Mouse (Mus musculus) embryonic facial prominence, embryonic 10.5 days (tissue): ENCODE measurements around the gene Phyhipl. TPM values are rescaled to one million over a fixed set of nuclear protein-coding genes. Genes with fewer than 3 reads are reported as not detected.

Source experiments
- DNase-seq: peaks from one replicate; pipeline ENCODE4 v3.0.0-alpha.2; 2017; ENCODE audit warnings: low spot score
- H3K27ac ChIP-seq: fragments of 300-500 bp; sonication (generic); replicated peaks from 2 replicates; pipeline ENCODE4 v1.5.1; 2016; ENCODE audit warnings: mild to moderate bottlenecking
- H3K27me3 ChIP-seq: fragments of 300-500 bp; sonication (generic); replicated peaks from 2 replicates; pipeline ENCODE4 v1.6.1; 2016; ENCODE audit warnings: low read depth, mild to moderate bottlenecking; ENCODE audit not compliant: poor library complexity, severe bottlenecking
- H3K36me3 ChIP-seq: fragments of 300-500 bp; sonication (generic); replicated peaks from 2 replicates; pipeline ENCODE4 v1.6.1; 2016; ENCODE audit warnings: mild to moderate bottlenecking, moderate library complexity
- H3K4me1 ChIP-seq: fragments of 300-500 bp; sonication (generic); 2 replicates; pipeline ENCODE4 v1.6.1; 2016
- H3K4me3 ChIP-seq: fragments of 300-500 bp; sonication (generic); 2 replicates; pipeline ENCODE4 v1.5.1; 2016; ENCODE audit warnings: mild to moderate bottlenecking, moderate library complexity
- H3K9me3 ChIP-seq: fragments of 300-500 bp; sonication (generic); 2 replicates; pipeline ENCODE4 v1.6.1; 2016; ENCODE audit warnings: mild to moderate bottlenecking
- WGBS: fragments of 180-500 bp; shearing (Covaris S2); methylation state at CpG from one replicate; pipeline ENCODE4 v1.1.7; 2016; 5-methylcytosine and 5-hydroxymethylcytosine counted together
- polyA plus RNA-seq: library from polyadenylated mRNA; unstranded; fragments of >200 nt; fragmentation: Nextera tagmentation; extraction: Ambion mirVana; gene quantifications from 2 replicates; pipeline ENCODE4 v1.2.1, GENCODE M21; 2016

The Phyhipl gene
- polyA plus RNA-seq, 1 experiment from 2014 or later, result 9.2 TPM

DNA sequence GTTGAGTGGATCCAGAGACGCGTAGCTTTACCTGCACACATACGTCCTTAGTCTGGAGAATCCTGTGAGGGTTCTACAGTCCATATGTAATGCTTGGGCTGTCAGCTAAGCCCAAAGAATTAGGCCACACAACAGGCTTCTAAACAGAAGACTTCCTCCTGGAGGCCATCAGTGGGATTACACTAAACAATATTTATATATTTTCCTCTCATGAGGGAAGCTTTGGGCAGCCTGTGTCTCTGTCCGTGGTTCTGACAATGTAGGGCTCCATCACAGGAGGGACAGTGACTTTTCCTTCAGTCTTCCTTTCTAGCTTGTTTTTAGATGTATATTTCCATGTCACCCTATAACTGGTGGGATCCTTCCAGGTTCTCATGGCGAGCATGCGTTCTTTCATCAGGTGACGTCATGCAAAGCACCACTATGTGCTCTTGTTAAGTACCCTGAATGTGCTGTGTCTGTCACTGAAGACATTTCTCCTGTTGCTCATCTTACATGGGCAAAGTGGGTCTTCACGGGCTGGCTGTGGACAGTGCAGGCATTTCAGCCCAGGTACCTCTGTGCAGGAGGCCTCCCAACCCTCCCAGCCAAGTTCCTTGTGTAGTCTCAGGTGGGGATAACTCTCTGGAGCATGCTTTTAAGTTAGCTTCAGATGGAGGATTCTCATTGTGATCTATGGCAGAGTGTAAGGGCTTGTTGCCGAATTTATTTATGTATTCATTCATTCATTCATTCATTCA lies 115.1 kb downstream of the Phyhipl start:
- DNase-seq, result peak; percentile 38

DNA sequence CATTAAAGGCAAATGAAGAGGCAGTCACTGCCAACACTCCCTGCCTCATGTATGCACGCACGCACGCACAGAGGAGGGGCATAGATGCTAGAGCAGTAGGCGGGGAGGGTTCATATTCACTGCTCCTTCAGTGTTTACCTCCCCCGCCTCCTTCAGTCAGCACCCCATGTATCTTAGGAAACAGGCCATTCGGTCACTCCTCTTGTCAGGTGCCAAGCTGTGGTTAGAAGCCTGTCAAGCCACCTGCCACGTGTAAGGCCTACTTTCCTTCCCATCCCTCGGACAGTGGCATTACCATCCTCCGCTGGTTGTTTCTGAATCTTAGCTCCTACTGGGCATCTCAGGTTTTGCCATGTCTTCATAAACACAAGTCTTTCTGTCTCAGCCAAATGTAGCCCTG lies 116.5 kb downstream of the Phyhipl start:
- DNase-seq, result no peak
- WGBS, result 92% methylated on average over 9 of the region's 9 CpGs
- Histone ChIP-seq H3K4me1 (no peaks in the 10 kb centered on the region), H3K36me3 (peaks cover 7% of the 10 kb centered on the region), H3K9me3 (no peaks in the 10 kb centered on the region), H3K27ac (no peak overlapping the region), H3K4me3 (no peak overlapping the region), H3K27me3 (no peaks in the 10 kb centered on the region)

More for the DNA sequence above, 115.1 kb downstream of the Phyhipl start:
- Histone ChIP-seq H3K4me1 (no peaks in the 10 kb centered on the region), H3K9me3 (no peaks in the 10 kb centered on the region), H3K27me3 (no peaks in the 10 kb centered on the region), H3K36me3 (peaks cover 7% of the 10 kb centered on the region), H3K4me3 (no peak overlapping the region), H3K27ac (no peak overlapping the region)
- WGBS, result 82% methylated on average over 9 of the region's 9 CpGs

DNA sequence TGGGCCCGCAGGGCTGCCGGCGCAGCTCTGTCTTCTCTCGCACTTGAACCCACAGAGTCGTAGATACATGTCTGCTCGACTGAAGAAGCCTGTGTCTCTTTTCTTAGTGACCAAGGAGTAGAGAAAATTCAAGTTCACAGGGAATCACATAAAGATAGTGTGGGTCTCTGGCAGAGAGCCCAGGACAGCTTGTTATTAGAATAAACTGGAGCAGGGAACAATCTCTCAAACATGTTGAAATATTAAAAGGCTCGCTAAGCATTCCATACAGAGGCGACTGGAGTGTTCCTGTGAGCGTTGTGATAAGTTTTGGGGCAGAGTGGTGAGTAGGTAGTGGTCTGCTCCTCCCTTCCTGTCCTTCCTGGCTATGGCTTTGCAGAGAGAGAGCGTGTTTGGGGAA lies 118.1 kb downstream of the Phyhipl start:
- no peak for DNase-seq
- WGBS, result 94% methylated on average over 10 of the region's 10 CpGs
- Histone ChIP-seq H3K4me1 (no peaks in the 10 kb centered on the region), H3K9me3 (no peaks in the 10 kb centered on the region), H3K27me3 (no peaks in the 10 kb centered on the region), H3K4me3 (no peak overlapping the region), H3K36me3 (peaks cover 7% of the 10 kb centered on the region), H3K27ac (no peak overlapping the region)

DNA sequence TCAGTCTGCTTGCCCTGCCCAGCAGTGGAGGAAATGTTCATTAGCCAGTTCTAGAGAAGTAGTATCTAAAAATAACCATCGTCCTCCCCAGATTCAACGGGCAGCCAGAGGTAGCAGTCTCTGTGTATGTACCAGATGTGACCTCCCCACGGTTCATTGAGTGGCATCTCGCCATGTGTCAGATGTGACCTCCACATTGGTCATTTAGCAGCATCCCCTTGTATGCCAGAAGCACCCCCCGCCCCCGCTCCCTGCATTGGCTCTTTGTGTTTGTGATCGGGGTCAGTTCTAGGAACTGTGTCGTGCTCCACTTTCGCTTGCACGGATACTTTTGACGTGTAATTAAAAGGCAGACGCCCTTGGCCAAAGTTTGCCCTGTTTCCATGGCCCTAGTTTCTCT lies 120.4 kb downstream of the Phyhipl start:
- no peaks in the 10 kb centered on the region for H3K27me3 ChIP-seq
- no peaks in the 10 kb centered on the region for H3K4me1 ChIP-seq
- no peaks in the 10 kb centered on the region for H3K9me3 ChIP-seq
- peak; percentile 19 for DNase-seq
- H3K36me3 ChIP-seq, result peaks cover 7% of the 10 kb centered on the region
- no peak overlapping the region for H3K27ac ChIP-seq
- no peak overlapping the region for H3K4me3 ChIP-seq
- 86% methylated on average over 12 of the region's 12 CpGs for WGBS

DNA sequence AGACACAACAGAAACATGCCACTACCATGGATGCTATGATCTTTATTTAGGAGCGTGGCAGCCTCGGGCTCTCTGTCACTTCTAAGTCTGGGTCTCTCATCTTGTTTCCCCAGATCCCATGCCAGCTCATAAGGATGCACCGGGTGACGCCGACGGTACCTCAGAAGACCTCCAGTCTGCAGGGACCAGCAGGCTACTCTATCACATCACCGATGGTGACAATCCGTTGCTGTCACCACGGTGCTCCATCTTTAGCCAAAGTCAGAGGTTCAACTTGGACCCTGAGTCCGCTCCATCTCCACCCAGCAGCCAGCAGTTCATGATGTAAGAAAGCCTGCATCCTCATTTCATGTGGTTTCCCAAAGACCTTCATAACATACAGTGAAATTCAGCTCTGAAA lies 121.2 kb downstream of the Phyhipl start:
- Histone ChIP-seq H3K27ac (no peak overlapping the region), H3K4me1 (no peaks in the 10 kb centered on the region), H3K4me3 (no peak overlapping the region), H3K27me3 (no peaks in the 10 kb centered on the region), H3K36me3 (peaks cover 7% of the 10 kb centered on the region), H3K9me3 (no peaks in the 10 kb centered on the region)
- DNase-seq, result no peak
- 93% methylated on average over 10 of the region's 10 CpGs for WGBS

DNA sequence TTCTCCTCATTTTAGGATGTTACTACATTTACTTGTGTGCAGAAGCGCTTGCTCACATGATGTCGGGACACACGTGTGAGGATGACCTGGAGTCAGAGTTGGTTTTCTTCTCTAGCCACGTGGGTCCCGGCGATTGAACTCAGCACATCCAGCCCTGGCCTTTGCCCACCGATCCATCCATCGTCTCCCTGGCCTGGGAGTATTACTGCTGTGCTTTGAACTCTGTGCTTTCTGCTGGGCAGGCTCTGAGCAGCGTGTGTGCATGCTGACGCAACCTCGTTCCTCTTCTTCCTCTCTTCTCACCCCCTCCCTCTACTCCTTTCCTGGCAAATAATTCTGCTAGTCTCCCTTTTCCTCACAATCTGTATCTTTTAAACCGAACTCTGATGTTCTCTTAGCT lies 121.8 kb downstream of the Phyhipl start:
- WGBS, result 89% methylated on average over 12 of the region's 12 CpGs

DNA sequence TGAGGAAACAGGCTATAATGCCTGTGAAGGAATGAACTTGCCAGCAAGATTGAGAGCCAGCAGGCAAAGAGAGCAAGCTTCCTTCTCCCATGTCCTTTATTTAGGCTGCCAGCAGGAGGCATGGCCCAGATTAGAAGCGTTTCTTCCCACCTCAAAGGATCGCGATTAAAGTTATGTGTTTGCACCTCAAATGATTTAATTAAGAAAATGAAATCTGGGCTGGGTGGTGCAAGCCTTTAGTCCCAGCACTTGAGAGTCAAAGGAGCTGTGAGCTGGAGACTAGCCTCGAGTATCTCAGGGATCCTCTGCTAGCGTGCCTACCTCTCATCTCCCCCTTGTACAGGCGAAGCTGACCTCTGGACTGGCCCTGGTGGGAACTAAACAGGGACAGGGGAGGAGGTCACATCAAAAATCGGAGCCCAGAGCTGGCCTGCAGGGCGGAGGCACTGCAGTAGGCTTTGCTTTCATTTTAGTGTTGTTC lies 122.4 kb downstream of the Phyhipl start:
- 72% methylated on average over 8 of the region's 8 CpGs for WGBS
- H3K9me3 ChIP-seq, result no peaks in the 10 kb centered on the region
- H3K4me1 ChIP-seq, result no peaks in the 10 kb centered on the region
- H3K27me3 ChIP-seq, result no peaks in the 10 kb centered on the region
- H3K27ac ChIP-seq, result no peak overlapping the region
- no peak for DNase-seq
- H3K4me3 ChIP-seq, result no peak overlapping the region
- peaks cover 7% of the 10 kb centered on the region for H3K36me3 ChIP-seq

More for the DNA sequence above, 121.8 kb downstream of the Phyhipl start:
- Histone ChIP-seq H3K4me3 (no peak overlapping the region), H3K9me3 (no peaks in the 10 kb centered on the region), H3K27me3 (no peaks in the 10 kb centered on the region), H3K36me3 (peaks cover 7% of the 10 kb centered on the region), H3K4me1 (no peaks in the 10 kb centered on the region), H3K27ac (no peak overlapping the region)
- no peak for DNase-seq

DNA sequence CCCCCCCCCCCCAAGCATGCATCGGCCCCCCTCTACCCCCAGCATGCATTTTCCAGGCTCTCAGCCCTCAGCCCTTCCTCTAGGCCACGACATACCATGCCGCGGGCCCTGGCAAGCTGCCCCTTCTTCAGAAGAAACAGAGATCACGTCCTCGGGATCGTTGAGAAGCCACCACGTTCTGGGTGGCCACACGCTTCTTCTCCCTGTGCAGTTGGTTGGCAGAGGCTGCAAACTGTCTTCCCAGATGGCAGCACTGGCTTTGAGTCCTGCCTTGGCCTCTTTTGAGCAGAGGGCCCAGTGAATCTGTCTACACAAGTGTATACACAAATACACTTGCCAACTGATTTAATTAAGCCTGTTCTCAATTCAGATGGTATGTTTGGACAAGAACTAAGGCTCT lies 123.5 kb downstream of the Phyhipl start:
- Histone ChIP-seq H3K27me3 (no peaks in the 10 kb centered on the region), H3K9me3 (no peaks in the 10 kb centered on the region), H3K36me3 (peaks cover 4% of the 10 kb centered on the region; the same call in 1 of the 2 replicates), H3K4me1 (no peaks in the 10 kb centered on the region), H3K4me3 (no peak overlapping the region), H3K27ac (no peak overlapping the region)
- DNase-seq, result no peak
- 90% methylated on average over 9 of the region's 9 CpGs for WGBS

DNA sequence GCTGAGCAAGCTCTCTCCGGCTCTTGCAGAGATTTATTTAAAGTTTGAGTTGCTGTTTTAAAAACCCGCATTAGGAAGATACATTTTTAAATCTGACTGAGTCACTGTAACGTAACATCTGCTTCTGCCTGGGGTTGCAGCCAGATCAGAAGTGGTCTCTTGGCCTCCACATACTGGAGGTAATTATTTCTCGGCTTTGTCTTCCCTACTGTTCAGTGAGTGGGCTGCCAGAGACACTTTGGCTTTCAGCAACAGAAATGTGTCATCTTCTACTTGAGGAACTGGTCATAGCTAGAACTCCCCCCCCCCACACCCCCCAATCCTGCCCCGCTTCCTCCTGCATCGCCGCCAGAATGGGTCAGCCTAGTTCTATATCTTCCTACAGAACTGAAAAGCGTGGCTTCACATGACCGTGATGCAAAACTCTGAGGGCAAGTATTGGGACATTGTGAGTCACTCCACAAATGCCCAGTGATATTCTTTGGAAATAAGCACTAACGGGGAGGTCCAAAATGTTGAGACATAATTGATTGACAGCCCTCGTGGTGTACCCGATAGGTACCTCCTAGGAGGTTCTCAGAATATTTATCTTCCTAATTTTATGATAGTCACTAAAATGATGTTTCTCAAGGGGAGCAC lies 125.5 kb downstream of the Phyhipl start:
- H3K9me3 ChIP-seq, result no peaks in the 10 kb centered on the region
- 91% methylated on average over 12 of the region's 12 CpGs for WGBS
- H3K27ac ChIP-seq, result no peak overlapping the region
- H3K4me1 ChIP-seq, result no peaks in the 10 kb centered on the region
- no peaks in the 10 kb centered on the region for H3K27me3 ChIP-seq
- no peak overlapping the region for H3K4me3 ChIP-seq
- H3K36me3 ChIP-seq, result no peaks in the 10 kb centered on the region; the same call in 1 of the 2 replicates
- DNase-seq, result no peak

DNA sequence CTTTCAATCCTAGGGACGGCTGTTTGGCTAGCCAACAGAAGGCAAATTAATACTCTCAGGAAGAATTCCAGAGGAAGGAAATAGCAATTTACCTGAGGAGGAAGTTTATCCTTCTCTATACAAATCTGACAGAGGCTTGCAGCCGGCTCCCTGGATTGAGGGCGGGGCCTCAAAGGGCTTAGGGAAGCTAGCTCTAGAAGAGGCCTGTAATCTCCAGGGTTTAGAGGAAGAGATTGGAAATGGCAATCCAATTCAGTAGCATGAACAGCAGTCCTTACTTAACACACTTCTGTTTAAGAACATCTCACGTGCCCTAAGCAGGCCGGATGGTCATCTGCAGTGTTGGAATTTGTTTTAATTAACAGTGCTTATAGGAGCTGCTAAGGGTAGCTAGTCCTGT lies 134.4 kb downstream of the Phyhipl start:
- DNase-seq, result peak; percentile 29
- Histone ChIP-seq H3K9me3 (no peaks in the 10 kb centered on the region), H3K4me1 (peaks cover 26% of the 10 kb centered on the region), H3K27ac (no peak overlapping the region), H3K27me3 (peaks cover 19% of the 10 kb centered on the region), H3K36me3 (no peaks in the 10 kb centered on the region; the same call in 1 of the 2 replicates), H3K4me3 (peak overlapping the region; percentile 62)
- 21% methylated on average over 5 of the region's 5 CpGs for WGBS

DNA sequence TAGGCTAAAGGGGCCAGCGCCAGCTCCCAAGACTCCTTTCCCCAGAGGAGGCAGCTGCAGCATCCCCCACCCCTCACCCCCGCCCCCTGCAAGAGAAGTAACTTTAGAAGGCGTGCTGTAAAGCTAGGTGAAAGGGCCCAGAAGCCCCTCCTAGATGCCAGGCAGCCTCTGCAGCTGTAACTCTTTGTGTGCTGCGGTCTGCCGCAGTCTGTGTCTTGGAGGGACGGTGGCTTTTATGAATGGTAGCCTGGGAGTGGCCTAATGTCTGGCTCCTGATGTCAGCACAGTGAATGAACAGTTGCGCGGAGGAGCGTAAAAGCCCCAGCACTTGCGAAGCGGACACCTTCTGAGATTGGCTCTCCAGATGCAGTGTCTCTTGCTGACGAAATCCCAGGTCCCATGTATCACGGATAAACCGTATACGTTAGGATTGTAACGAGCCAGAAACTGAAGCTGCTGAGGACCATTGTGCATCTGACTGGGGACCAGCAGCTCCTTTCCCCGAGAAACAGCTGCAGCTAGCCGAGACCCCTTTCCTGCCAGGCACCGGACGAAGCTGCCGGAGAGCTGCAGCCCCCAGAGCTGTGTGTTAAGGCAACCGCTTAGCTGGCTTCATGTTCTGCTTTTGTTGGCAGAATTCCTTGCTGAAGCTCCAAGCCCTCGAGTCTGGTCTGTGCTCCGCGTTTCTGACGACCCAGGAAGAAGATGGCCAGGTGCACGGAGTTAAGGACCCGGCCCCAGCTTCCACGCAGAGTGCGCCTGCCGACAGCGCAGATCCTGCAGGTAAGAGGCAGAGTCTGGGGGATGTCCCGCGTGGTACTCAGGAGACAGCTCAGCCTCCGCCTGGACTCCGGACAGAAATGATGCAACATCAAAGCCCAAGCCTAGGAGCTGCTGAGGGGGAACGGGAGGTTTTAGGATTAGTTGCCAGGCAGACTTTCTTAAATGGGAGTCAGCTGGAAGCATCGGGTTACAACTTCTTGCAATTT lies 135.3 kb downstream of the Phyhipl start:
- peak overlapping the region; percentile 62 for H3K4me3 ChIP-seq
- peaks cover 19% of the 10 kb centered on the region for H3K27me3 ChIP-seq
- WGBS, result under 1% methylated on average over 38 of the region's 38 CpGs
- no peaks in the 10 kb centered on the region; the same call in 1 of the 2 replicates for H3K36me3 ChIP-seq
- H3K9me3 ChIP-seq, result no peaks in the 10 kb centered on the region
- H3K27ac ChIP-seq, result peak overlapping the region; percentile 78
- peak; percentile 73 for DNase-seq
- H3K4me1 ChIP-seq, result peaks cover 26% of the 10 kb centered on the region

DNA sequence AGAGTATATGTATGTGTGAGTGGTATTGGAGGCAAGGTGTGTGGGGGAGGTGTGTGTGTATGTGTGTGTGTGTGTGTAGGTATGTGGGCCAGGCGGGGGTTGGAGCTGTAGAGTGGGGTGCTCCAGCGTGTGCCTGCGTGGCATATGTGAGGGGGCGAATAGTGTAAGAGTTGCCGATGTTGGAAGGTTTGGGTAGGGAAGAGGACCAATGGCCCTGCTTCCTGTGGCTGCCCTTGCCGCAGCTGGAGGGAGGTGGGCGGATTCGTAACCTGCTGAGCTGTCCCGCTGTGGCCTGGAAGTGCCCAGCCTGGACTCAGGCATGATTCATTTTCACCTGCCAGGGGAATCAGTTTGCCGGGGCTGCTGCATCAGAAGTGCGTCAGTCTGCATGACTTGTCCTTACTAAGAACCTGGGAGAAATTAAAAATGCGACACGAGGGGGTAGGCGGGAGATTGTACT lies 136.1 kb downstream of the Phyhipl start:
- Histone ChIP-seq H3K9me3 (no peaks in the 10 kb centered on the region), H3K27ac (peak overlapping the region; percentile 78)

More for the DNA sequence above, 136.1 kb downstream of the Phyhipl start:
- peak overlapping the region; percentile 62 for H3K4me3 ChIP-seq
- DNase-seq, result no peak
- peaks cover 19% of the 10 kb centered on the region for H3K27me3 ChIP-seq
- no peaks in the 10 kb centered on the region for H3K36me3 ChIP-seq
- 6% methylated on average over 14 of the region's 14 CpGs for WGBS
- H3K4me1 ChIP-seq, result peaks cover 26% of the 10 kb centered on the region
